Mouse (Mus musculus) CD4-positive helper T cell, adult 2 months (primary cell): ENCODE measurements around the gene Clybl.

Experiments used
- DNase-seq: peaks from one replicate; pipeline ENCODE4 v3.0.0-alpha.2; 2012; ENCODE audit warnings: low read depth, missing footprints, low spot score

Gene Clybl

GRCm38 (mm10) chr14:122384447-122385237 is 203.1 kb downstream of the Clybl start:
- DNase-seq: no peak

- DNase-seq: no peak
These were observed 203.7 kb downstream of the Clybl start for GRCm38 (mm10) chr14:122385238-122385534.

DNA sequence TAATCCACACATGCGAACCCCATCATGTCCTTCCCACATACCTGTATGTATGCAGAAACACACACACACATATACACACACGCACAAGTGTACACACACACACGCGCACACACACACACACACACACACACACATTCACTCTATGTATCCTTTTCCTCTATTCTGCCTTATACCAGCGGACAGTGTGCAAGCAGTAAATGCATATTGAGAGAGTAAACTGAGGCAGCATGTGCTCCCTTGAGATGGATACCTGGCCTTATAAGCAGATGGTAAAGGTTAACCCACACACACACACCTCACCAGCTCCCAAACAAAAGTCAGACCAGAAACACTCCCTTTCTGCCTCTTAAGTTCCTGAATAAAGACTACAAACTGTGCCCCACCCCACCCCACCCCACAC is 204.3 kb downstream of the Clybl start:
- DNase-seq: no peak

- DNase-seq: no peak
These were observed 205.0 kb downstream of the Clybl start for GRCm38 (mm10) chr14:122386281-122387130.

DNA sequence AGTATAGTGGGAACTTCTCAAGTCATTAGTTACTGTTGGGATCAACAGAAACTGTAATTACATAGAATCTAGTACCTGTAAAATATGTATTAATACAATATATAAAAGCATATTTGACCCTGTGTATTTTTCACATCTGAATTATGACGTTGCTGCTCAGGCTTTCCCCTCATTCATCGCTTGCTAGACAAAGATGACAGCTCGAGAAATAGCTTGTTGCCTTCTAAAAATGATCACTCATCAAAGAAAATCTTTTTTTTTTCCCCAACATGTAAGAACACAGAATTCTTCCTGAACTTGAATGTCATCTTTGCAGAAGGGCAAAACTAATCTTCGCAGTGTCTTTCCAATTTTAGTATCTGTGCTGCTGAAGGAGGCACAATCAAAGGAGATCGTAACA is 206.3 kb downstream of the Clybl start:
- DNase-seq: no peak

GRCm38 (mm10) chr14:122388431-122389031 is 207.0 kb downstream of the Clybl start:
- DNase-seq: no peak

- DNase-seq: no peak
These were observed 208.3 kb downstream of the Clybl start for GRCm38 (mm10) chr14:122389684-122390370.

DNA sequence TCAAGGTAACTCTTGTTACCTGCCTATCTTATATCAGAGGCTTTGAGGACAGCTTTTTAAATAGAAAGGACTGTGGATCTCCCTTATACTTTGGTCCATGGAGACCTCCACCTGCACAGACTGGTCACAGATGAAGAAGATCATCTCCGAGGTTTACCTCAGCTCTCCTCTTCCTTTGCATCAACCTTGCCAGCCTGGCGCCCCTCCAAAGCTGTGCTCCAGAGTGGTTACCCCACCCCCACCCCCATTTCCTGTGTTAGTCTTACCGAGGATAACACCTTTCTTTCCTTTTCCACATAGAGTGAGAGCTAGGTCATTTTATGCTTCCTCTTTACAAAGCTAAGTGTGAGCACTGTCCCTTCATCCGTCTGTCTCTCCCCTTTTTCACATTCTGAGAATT is 209.4 kb downstream of the Clybl start:
- DNase-seq: peak; percentile 11

DNA sequence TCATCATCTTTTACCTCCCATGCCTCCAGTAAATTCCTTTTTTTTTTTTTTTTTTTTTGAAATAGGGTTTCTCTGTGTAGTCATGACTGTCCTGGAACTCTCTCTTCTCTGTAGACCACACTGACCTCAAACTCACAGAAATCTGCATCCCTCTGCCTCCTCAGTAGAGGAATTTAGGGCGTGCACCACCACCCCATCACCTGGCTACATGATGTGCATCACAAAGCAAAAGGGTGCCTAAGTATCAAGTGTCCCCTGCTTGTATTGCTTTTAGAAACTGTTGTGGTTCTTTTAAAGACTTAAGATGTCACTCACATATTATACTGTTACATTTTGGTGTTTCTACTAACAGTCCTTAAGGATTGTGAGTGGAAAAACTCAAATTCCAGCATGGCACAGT is 211.6 kb downstream of the Clybl start:
- no peak for DNase-seq

DNA sequence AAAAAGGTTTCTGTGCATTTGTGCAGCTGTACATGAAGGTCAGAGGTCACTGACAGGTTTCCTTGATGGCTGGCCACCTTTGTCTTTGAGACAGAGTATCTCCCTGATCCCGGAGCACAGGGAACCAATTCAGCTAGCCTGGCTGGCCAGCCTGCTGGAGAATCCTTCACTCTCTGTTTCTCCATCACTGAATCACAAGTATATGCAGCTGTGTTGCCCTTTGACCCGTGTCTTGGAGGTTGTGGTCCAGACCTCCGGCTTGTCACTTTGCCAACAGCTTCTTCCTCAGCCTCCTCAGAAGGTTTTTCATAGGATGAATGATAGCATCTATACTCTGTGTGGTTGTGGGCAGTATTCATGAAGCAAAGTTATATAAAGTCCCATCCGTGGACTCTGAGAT is 217.2 kb downstream of the Clybl start:
- no peak for DNase-seq

DNA sequence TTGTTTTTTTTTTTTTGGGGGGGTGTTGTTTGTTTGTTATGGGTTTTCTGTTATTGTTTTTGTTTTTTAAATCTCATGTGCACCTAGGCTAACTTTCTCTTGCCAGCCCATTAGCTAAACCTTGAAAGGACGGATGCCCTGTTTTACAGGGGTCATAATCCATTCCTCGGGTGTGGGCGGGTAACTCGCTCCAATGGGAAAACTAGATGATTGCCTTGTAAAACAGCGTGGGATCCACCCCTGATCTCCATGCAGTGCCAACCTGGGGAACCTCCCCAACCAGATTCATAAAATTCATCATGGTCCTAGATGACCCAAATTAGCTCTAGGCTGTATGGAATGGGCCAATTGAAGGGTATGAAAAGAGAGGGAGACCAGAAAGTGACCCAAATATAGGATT is 218.4 kb downstream of the Clybl start:
- DNase-seq: no peak

- DNase-seq: no peak
These were observed 220.4 kb downstream of the Clybl start for GRCm38 (mm10) chr14:122401886-122402285.

- no peak for DNase-seq
These were observed 221.3 kb downstream of the Clybl start for GRCm38 (mm10) chr14:122402716-122403258.

DNA sequence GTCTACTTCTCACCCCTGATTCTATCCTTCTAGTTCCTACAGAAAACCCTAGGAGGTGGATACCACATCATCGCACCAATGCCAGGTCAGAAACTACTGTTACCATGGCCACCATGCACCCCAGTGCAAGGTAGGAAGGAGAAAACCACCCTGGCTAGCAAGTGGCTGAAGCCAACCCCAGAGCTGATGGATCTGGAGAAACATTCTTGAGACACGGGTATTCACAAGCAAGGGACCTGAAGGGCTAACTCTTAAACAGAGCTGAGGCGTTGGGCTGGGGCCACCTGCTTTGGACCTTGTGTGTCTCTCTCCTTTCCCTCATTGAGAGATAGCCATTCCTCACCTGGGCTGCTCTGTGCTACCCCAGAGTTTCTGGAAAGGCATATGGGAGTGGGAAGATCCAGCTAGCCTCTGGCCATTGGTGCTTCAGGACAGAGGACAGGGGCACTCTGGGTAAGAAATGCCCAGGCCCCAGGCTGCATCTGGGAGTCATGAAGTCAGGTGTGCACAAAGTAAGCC is 222.0 kb downstream of the Clybl start:
- DNase-seq: no peak

DNA sequence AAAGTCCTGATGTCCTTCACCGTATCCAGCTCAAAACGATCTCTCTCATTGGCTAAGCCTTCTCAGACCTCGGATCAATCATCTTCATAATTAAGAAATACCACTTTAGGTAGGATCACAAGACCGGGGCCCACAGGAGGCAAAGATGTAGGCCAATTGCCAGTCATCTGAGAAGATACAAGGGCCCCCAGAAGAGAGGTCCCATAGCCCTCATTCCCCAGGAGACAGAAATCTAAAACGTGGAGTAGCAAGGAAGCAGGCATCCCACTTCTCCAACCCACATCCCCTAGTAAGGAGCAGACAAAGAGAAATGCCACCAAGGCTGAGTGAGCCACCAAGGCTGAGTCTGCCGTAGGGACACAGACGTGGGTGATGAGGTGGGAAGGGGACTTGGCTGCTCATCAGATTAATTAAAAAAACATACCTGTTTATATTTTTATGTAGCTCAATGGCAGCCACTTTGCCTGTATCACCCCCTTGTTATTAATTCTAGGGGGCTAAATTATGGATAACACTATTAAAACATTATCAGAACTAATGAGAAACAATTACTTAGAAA is 223.2 kb downstream of the Clybl start:
- no peak for DNase-seq

DNA sequence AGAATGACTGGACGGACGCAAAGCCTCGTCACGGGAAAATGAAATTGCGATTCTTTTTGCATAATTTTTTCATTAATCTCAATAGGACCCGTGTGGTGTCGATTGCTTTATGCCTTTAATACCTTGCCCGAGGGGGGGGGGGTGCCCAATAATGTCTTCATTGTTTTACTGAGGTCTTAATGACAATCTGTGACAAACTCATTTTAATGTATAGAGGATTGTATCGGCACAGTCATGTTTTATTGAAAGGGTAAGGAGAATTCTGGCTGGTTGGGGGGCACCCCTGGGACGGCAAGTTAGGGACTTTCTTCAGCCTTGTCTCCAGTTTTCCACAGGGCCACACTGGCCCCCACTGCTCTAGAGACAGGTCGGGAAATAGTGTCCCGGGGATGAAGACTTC is 223.7 kb downstream of the Clybl start:
- no peak for DNase-seq

DNA sequence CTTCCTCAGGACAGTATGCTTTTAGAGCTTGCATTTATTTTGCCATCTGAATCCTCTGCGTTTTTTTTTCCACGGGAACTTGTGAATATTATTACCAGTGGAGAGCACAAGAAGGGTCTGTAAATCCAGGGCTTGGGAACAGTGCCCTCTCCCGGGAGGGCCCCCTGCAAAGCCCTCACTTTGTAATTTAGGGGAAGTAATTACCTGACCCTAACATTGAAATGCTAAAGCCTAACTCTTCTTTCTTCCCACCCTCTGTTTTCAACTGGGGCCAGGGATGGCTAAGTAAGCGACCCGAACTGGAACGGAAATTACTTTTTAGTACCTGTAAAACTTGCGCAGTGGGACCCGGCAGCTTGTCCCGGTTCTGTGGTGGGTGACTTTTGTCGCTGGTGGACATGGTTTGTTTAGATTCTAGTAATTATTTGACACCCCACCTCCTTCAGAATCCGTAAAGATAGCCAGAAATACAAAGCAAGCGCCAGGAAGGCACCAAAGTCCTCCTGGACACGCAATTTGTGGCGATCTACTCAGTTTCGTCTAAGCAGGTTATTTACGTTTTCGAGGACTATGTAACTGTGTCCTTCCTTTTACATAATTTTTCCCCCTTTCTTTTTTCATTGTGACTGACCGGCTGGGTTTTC is 224.5 kb downstream of the Clybl start:
- DNase-seq: no peak

- DNase-seq: no peak
These were observed 225.2 kb downstream of the Clybl start for GRCm38 (mm10) chr14:122406541-122407219.

DNA sequence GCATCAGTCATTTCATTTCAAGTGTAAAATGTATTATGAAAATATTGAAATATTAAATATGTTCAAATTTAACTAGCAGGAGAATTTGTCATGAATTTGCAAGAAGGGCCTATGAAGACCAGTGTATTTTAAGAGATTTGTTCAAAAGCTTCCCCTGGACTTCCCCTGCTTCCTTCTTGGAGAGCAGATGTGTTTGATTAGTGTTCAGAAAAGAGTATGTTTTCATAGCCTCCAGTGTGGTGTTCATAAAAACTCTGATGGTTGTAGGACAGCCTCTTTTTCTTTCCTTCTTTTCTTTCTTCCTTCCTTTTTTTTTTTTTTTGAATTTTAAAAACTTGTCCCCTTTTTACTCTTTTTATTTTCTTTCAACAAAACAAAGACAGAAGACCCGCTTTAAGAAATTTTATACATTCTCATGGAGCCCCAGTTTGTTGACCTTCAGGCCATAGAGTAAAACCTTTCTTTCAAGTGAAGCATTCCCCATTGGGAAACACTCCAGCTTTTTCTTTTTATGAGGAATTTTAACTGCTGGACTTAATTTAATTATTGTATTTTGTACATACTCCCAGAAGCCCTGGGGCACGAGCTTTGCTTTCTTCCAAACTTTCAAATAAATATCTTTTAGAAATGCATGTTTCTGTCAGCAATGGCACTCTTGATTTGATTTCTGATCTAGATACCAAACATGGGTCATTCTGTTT is 231.5 kb downstream of the Clybl start:
- DNase-seq: no peak

DNA sequence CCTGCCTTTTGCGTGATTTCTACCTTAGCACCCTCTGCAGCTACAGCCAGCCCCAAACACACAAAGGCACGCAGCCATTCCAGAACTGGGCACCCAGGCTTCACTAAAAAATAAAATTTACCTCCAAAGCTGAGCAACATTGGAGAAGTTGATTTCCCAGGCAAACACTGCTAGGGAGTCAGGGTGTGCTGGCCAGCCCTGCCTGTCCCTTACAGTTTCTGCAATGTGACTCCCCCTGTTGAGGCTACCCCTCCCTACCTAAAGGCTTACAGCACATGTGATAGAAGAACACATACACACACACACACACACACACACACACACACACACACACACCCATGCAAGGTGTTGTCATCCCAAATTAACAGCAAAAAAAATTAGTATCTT is 232.0 kb downstream of the Clybl start:
- no peak for DNase-seq
